Mouse (Mus musculus): ENCODE results near the gene Cnbp.

The Cnbp gene

GRCm38 (mm10) chr6:87868871-87869506, 18.1 kb upstream of the Cnbp start:
- Histone ChIP-seq H3K4me1 (replicated peaks; ENCODE audit: low read depth, low read length) (peaks cover 44% of the 10 kb centered on the region), H3K27me3 (ENCODE audit: insufficient read depth, low read length) (no peaks in the 10 kb centered on the region), H3K36me3 (ENCODE audit: insufficient read depth, low read length) (no peaks in the 10 kb centered on the region), H3K9me3 (ENCODE audit: low read length) (no peaks in the 10 kb centered on the region), H3K4me3 (replicated peaks; ENCODE audit: low read length) (no peak overlapping the region)
- TF ChIP-seq POU5F1 (IDR thresholded peaks at IDR 0.05; ENCODE audit: borderline replicate concordance, low read length) (no peak), NANOG (IDR thresholded peaks at IDR 0.05; ENCODE audit: borderline replicate concordance, low read length) (no peak), CTCF (conservative IDR thresholded peaks at IDR 0.05; ENCODE audit: low read length) (no peak)

GRCm38 (mm10) chr6:87867256-87867655, 16.4 kb upstream of the Cnbp start:
- Histone ChIP-seq H3K9me3 (ENCODE audit: low read length) (no peaks in the 10 kb centered on the region), H3K36me3 (ENCODE audit: insufficient read depth, low read length) (no peaks in the 10 kb centered on the region), H3K4me3 (replicated peaks; ENCODE audit: low read length) (no peak overlapping the region), H3K4me1 (replicated peaks; ENCODE audit: low read depth, low read length) (peaks cover 35% of the 10 kb centered on the region), H3K27me3 (ENCODE audit: insufficient read depth, low read length) (no peaks in the 10 kb centered on the region)
- TF ChIP-seq NANOG (IDR thresholded peaks at IDR 0.05; ENCODE audit: borderline replicate concordance, low read length) (no peak), CTCF (conservative IDR thresholded peaks at IDR 0.05; ENCODE audit: low read length) (no peak), POU5F1 (IDR thresholded peaks at IDR 0.05; ENCODE audit: borderline replicate concordance, low read length) (no peak)

- Histone ChIP-seq H3K4me3 (replicated peaks; ENCODE audit: low read length) (no peak overlapping the region), H3K4me1 (replicated peaks; ENCODE audit: low read depth, low read length) (peaks cover 27% of the 10 kb centered on the region), H3K27me3 (ENCODE audit: insufficient read depth, low read length) (no peaks in the 10 kb centered on the region), H3K36me3 (ENCODE audit: insufficient read depth, low read length) (no peaks in the 10 kb centered on the region), H3K9me3 (ENCODE audit: low read length) (no peaks in the 10 kb centered on the region)
- no peak for TF ChIP-seq CTCF (conservative IDR thresholded peaks at IDR 0.05; ENCODE audit: low read length)
- no peak for TF ChIP-seq POU5F1 (IDR thresholded peaks at IDR 0.05; ENCODE audit: borderline replicate concordance, low read length)
Observed at GRCm38 (mm10) chr6:87866211-87866610, 15.3 kb upstream of the Cnbp start.

GRCm38 (mm10) chr6:87857071-87857470, 6.2 kb upstream of the Cnbp start:
- Histone ChIP-seq H3K27me3 (ENCODE audit: insufficient read depth, low read length) (no peaks in the 10 kb centered on the region), H3K4me3 (replicated peaks; ENCODE audit: low read length) (no peak overlapping the region), H3K36me3 (ENCODE audit: insufficient read depth, low read length) (no peaks in the 10 kb centered on the region), H3K9me3 (ENCODE audit: low read length) (no peaks in the 10 kb centered on the region), H3K4me1 (replicated peaks; ENCODE audit: low read depth, low read length) (peaks cover 27% of the 10 kb centered on the region)
- TF ChIP-seq POU5F1 (IDR thresholded peaks at IDR 0.05; ENCODE audit: borderline replicate concordance, low read length) = no peak
- no peak for TF ChIP-seq CTCF (conservative IDR thresholded peaks at IDR 0.05; ENCODE audit: low read length)
- no peak for TF ChIP-seq NANOG (IDR thresholded peaks at IDR 0.05; ENCODE audit: borderline replicate concordance, low read length)

- Histone ChIP-seq H3K27me3 (ENCODE audit: insufficient read depth, low read length) (no peaks in the 10 kb centered on the region), H3K36me3 (ENCODE audit: insufficient read depth, low read length) (peaks cover 9% of the 10 kb centered on the region), H3K4me1 (replicated peaks; ENCODE audit: low read depth, low read length) (peaks cover 45% of the 10 kb centered on the region), H3K9me3 (ENCODE audit: low read length) (no peaks in the 10 kb centered on the region), H3K4me3 (replicated peaks; ENCODE audit: low read length) (no peak overlapping the region)
- TF ChIP-seq NANOG (IDR thresholded peaks at IDR 0.05; ENCODE audit: borderline replicate concordance, low read length) (no peak), POU5F1 (IDR thresholded peaks at IDR 0.05; ENCODE audit: borderline replicate concordance, low read length) (no peak), CTCF (conservative IDR thresholded peaks at IDR 0.05; ENCODE audit: low read length) (no peak)
Observed at GRCm38 (mm10) chr6:87853446-87853845, 2.5 kb upstream of the Cnbp start.

- Histone ChIP-seq H3K36me3 (ENCODE audit: insufficient read depth, low read length) (peaks cover 25% of the 10 kb centered on the region), H3K27me3 (ENCODE audit: insufficient read depth, low read length) (no peaks in the 10 kb centered on the region), H3K4me1 (replicated peaks; ENCODE audit: low read depth, low read length) (peaks cover 60% of the 10 kb centered on the region), H3K4me3 (replicated peaks; ENCODE audit: low read length) (peak overlapping the region; percentile 99), H3K9me3 (ENCODE audit: low read length) (no peaks in the 10 kb centered on the region)
- no peak for TF ChIP-seq NANOG (IDR thresholded peaks at IDR 0.05; ENCODE audit: borderline replicate concordance, low read length)
- no peak for TF ChIP-seq POU5F1 (IDR thresholded peaks at IDR 0.05; ENCODE audit: borderline replicate concordance, low read length)
- TF ChIP-seq CTCF (conservative IDR thresholded peaks at IDR 0.05; ENCODE audit: low read length) = no peak
Observed at GRCm38 (mm10) chr6:87851871-87852270, 965 bp upstream of the Cnbp start.

GRCm38 (mm10) chr6:87850155-87850899, 579 bp downstream of the Cnbp start:
- TF ChIP-seq POU5F1 (IDR thresholded peaks at IDR 0.05; ENCODE audit: borderline replicate concordance, low read length) = no peak
- Histone ChIP-seq H3K27me3 (ENCODE audit: insufficient read depth, low read length) (no peaks in the 10 kb centered on the region), H3K4me3 (replicated peaks; ENCODE audit: low read length) (peak overlapping the region; percentile 99), H3K4me1 (replicated peaks; ENCODE audit: low read depth, low read length) (peaks cover 73% of the 10 kb centered on the region), H3K36me3 (ENCODE audit: insufficient read depth, low read length) (peaks cover 40% of the 10 kb centered on the region), H3K9me3 (ENCODE audit: low read length) (no peaks in the 10 kb centered on the region)

- H3K4me3 ChIP-seq (replicated peaks; ENCODE audit: low read length) = peak overlapping the region; percentile 99
- H3K27me3 ChIP-seq (ENCODE audit: insufficient read depth, low read length) = no peaks in the 10 kb centered on the region
- peaks cover 77% of the 10 kb centered on the region for H3K4me1 ChIP-seq (replicated peaks; ENCODE audit: low read depth, low read length)
- no peaks in the 10 kb centered on the region for H3K9me3 ChIP-seq (ENCODE audit: low read length)
- H3K36me3 ChIP-seq (ENCODE audit: insufficient read depth, low read length) = peaks cover 46% of the 10 kb centered on the region
- TF ChIP-seq NANOG (IDR thresholded peaks at IDR 0.05; ENCODE audit: borderline replicate concordance, low read length) (no peak), POU5F1 (IDR thresholded peaks at IDR 0.05; ENCODE audit: borderline replicate concordance, low read length) (no peak), CTCF (conservative IDR thresholded peaks at IDR 0.05; ENCODE audit: low read length) (no peak)
Observed at GRCm38 (mm10) chr6:87849780-87850154, 1.1 kb downstream of the Cnbp start.
